Mouse (Mus musculus): ENCODE measurements around the gene Capg.

DNA sequence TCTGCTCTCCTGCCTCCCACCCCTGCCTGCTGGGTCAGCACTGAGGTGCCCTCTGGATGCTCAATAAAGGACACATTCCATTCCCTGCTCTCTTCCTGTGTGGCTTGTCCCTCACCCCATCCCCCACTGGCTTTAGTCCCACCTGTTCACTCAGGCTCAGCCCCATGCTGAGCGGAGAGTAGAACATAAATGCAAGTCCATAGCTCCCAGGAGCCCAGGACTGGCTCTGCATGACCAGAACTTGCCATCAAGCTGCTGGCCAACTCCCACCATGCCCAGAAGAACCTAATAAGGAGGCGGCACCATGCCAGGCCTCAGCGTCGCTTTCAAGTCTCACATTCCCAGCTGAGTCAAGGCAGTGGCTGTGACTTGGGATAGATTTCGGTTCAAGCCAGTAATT, 18.7 kb downstream of the Capg start:
- TF ChIP-seq MYC (IDR thresholded peaks at IDR 0.05; ENCODE audit: low read depth, low read length) = no peak
- no peak for TF ChIP-seq USF2 (IDR thresholded peaks at IDR 0.05; ENCODE audit: borderline replicate concordance in 1 of 2, insufficient read depth in 1 of 2, low read depth in 1 of 2, low read length in 2 of 2)
- no peak for TF ChIP-seq BHLHE40 (IDR thresholded peaks at IDR 0.05; ENCODE audit: borderline replicate concordance, low read depth, low read length)
